Mouse (Mus musculus): Measurements from ENCODE around the gene Ptprr. TPM values are rescaled to one million over a fixed set of nuclear protein-coding genes. Genes with fewer than 3 reads are reported as not detected.
A peak's percentile ranks its signal among the peaks of the same experiment; 100 is the strongest.

The Ptprr gene
- total and polyA plus RNA-seq, 2 experiments from 2014 or later = 0.31 to 0.75 TPM

DNA sequence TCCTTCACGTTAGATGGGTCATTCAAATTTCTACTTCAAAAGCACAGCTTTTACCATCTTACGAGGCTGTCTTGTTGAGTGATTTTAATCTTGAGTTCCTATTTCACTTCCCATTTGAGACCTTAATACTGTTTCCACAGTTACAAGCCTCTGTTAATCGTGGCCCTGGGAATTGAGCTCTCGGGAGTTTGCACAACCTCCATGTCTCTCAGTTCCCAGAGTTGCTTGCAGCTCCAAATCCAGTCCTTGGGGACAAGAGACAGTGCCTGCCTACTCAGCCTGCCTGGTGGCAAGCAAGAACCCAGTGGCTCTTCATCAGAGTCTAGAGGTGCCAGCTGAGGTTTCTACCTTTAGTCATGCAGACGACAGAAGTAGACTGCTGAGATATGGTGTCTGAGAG is 136.7 kb downstream of the Ptprr start:
- Histone ChIP-seq H3K4me2 (ENCODE audit: low read depth, low read length) (no peak overlapping the region), H3K9ac (replicated peaks; ENCODE audit: low read depth, low read length) (no peak overlapping the region), H3K36me3 (replicated peaks; ENCODE audit: control insufficient read depth, insufficient read depth, low read length) (no peaks in the 10 kb centered on the region), H3K9me3 (replicated peaks; ENCODE audit: control insufficient read depth, low read length) (no peaks in the 10 kb centered on the region), H3K4me3 (ENCODE audit: low read depth, low read length) (no peak overlapping the region), H3K27me3 (ENCODE audit: control insufficient read depth, insufficient read depth, low read length) (no peaks in the 10 kb centered on the region), H3K27ac (ENCODE audit: low read depth) (no peak overlapping the region), H3K4me1 (ENCODE audit: control insufficient read depth, insufficient read depth) (no peaks in the 10 kb centered on the region)
- DNase-seq (ENCODE audit: low spot score) (no peak), ATAC-seq (ENCODE audit: insufficient read depth, low read depth) (no peak)
- no peak for TF ChIP-seq CTCF (IDR thresholded peaks at IDR 0.05; ENCODE audit: low read depth)
- WGBS = 70% methylated on average over 5 of the region's 5 CpGs

DNA sequence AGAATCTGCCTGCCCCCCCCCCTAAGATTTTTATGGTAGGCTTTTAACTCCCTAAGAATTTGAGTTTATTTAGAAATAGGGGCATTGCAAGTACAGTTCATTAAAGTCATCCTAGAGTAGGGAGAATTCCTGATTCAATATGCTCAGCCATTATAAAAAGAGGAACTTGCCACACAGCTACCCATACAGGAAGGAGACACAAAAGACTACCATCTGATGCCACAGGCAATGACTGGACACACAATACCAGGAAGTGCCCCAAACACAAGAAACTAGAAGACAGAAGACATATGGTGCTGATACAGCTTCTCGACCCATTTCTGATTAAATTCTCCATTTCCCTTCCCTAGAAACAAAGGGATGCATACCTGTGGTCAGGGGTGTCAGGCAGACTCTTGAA is 138.7 kb downstream of the Ptprr start:
- TF ChIP-seq CTCF (IDR thresholded peaks at IDR 0.05; ENCODE audit: low read depth) (no peak), EP300 (IDR thresholded peaks at IDR 0.05; ENCODE audit: low read depth) (no peak)
- Histone ChIP-seq H3K36me3 (replicated peaks; ENCODE audit: control insufficient read depth, insufficient read depth, low read length) (no peaks in the 10 kb centered on the region), H3K4me2 (ENCODE audit: low read depth, low read length) (no peak overlapping the region), H3K27ac (ENCODE audit: low read depth) (no peak overlapping the region), H3K4me3 (ENCODE audit: low read depth, low read length) (no peak overlapping the region), H3K27me3 (ENCODE audit: control insufficient read depth, insufficient read depth, low read length) (no peaks in the 10 kb centered on the region), H3K9ac (replicated peaks; ENCODE audit: low read depth, low read length) (no peak overlapping the region), H3K4me1 (ENCODE audit: control insufficient read depth, insufficient read depth) (no peaks in the 10 kb centered on the region), H3K9me3 (replicated peaks; ENCODE audit: control insufficient read depth, low read length) (no peaks in the 10 kb centered on the region)
- 64% methylated on average over 1 of the region's 1 CpGs for WGBS
- no peak for DNase-seq (ENCODE audit: low spot score)
- ATAC-seq (ENCODE audit: insufficient read depth, low read depth) = no peak

DNA sequence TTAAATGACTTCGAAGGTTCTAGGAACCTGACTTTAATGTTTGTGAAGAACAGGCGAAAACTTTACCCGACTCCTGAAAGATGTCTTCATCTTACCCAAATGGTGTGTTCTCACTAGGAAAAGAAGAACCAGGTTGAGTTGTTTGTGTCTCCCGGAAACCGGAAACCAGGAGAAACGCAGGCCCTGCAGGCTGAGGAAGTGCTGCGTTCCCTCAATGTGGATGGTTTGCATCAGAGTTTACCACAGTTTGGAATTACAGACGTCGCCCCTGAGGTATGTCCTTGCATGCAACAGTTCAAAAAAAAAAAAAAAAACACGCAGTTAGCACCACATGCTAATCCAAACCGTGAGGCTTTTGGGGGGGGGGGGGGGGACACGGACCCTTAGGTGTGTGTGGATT is 144.3 kb downstream of the Ptprr start:
- Histone ChIP-seq H3K9ac (replicated peaks; ENCODE audit: low read depth, low read length) (no peak overlapping the region), H3K27me3 (ENCODE audit: control insufficient read depth, insufficient read depth, low read length) (no peaks in the 10 kb centered on the region), H3K27ac (ENCODE audit: low read depth) (no peak overlapping the region), H3K4me3 (ENCODE audit: low read depth, low read length) (no peak overlapping the region), H3K4me2 (ENCODE audit: low read depth, low read length) (no peak overlapping the region), H3K9me3 (replicated peaks; ENCODE audit: control insufficient read depth, low read length) (no peaks in the 10 kb centered on the region), H3K4me1 (ENCODE audit: control insufficient read depth, insufficient read depth) (no peaks in the 10 kb centered on the region), H3K36me3 (replicated peaks; ENCODE audit: control insufficient read depth, insufficient read depth, low read length) (no peaks in the 10 kb centered on the region)
- no peak for ATAC-seq (ENCODE audit: insufficient read depth, low read depth)
- WGBS = 62% methylated on average over 12 of the region's 12 CpGs
- no peak for DNase-seq (ENCODE audit: low spot score)
- TF ChIP-seq EP300 (IDR thresholded peaks at IDR 0.05; ENCODE audit: low read depth) = no peak
- TF ChIP-seq CTCF (IDR thresholded peaks at IDR 0.05; ENCODE audit: low read depth) = no peak

DNA sequence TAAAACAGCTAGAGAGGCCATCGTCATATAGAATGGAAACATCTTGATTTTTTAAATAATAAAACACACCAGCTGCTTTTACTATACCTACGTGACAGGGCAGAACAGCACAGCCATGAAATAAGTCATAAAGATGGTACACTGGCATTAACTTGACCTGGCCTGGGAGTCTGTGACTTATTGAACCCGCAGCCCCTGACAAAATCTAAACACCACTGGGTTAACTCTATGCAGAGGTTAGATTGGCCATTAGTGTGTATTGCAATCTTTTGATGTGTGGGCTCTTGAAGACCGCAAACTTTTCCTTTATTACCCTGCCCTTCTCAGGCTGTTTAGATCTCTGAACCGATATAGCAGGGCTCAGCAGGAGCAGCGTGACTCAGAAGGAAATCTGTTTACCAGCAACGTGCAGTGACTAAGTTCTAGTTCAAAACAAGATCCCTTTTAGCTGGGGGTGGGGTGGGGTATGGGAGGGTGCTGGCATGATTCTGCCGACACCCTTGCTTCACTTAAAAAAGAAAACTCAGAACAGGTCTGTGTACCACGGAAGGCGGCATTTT is 157.4 kb downstream of the Ptprr start:
- no peaks in the 10 kb centered on the region for H3K9me3 ChIP-seq (replicated peaks; ENCODE audit: control insufficient read depth, low read length)
- no peaks in the 10 kb centered on the region for H3K27me3 ChIP-seq (ENCODE audit: control insufficient read depth, insufficient read depth, low read length)
- no peak for DNase-seq (ENCODE audit: low spot score)
- no peak for ATAC-seq (ENCODE audit: insufficient read depth, low read depth)
- H3K4me1 ChIP-seq (ENCODE audit: control insufficient read depth, insufficient read depth) = peaks cover 6% of the 10 kb centered on the region; the same call in 1 of the 2 replicates
- no peak for TF ChIP-seq CTCF (IDR thresholded peaks at IDR 0.05; ENCODE audit: low read depth)
- no peak for TF ChIP-seq EP300 (IDR thresholded peaks at IDR 0.05; ENCODE audit: low read depth)
- H3K4me2 ChIP-seq (ENCODE audit: low read depth, low read length) = no peak overlapping the region
- 64% methylated on average over 10 of the region's 10 CpGs for WGBS
- no peak overlapping the region for H3K9ac ChIP-seq (replicated peaks; ENCODE audit: low read depth, low read length)
- no peak overlapping the region for H3K27ac ChIP-seq (ENCODE audit: low read depth)
- H3K4me3 ChIP-seq (ENCODE audit: low read depth, low read length) = no peak overlapping the region
- no peaks in the 10 kb centered on the region for H3K36me3 ChIP-seq (replicated peaks; ENCODE audit: control insufficient read depth, insufficient read depth, low read length)

DNA sequence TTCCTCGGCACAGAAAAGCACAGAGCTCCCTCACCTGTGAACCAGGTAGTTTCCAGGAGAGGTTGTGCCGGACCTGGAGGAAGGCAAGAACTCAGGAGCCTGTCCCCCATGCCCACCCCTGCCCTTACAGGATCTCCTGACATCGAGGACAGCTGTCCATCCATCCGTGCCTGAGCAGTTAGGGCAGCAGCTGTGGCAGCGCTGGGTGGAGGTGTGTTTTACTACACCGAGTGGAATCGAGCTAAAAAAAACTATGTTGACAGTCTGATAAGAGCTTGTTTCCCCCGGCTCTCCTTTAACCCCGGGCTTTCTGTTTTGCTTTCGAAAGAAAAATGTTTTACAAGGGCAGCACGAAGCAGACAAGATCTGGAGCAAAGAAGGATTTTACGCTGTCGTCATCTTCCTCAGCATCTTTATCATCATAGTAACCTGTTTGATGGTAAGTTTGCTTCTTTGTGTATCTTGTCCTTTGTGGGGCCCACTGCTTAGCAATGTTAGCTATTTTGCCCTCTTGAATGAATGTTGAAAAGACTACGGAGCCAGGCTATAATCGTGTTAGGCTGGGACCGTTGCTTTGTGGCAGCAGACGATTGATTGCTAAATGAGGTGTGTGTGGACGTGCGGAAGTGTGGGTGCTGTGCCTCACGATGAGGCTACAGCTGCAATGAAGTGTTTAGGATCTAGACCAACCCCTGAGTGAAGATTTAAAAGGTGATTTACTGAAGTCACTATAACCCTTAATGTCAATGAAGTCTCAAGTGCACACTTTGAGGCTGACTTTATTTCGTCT is 159.6 kb downstream of the Ptprr start:
- Histone ChIP-seq H3K27ac (ENCODE audit: low read depth) (no peak overlapping the region), H3K4me2 (ENCODE audit: low read depth, low read length) (peak overlapping the region; percentile 69), H3K4me3 (ENCODE audit: low read depth, low read length) (peak overlapping the region; percentile 42), H3K9me3 (replicated peaks; ENCODE audit: control insufficient read depth, low read length) (no peaks in the 10 kb centered on the region), H3K9ac (replicated peaks; ENCODE audit: low read depth, low read length) (no peak overlapping the region), H3K4me1 (ENCODE audit: control insufficient read depth, insufficient read depth) (peaks cover 6% of the 10 kb centered on the region; the same call in 1 of the 2 replicates), H3K27me3 (ENCODE audit: control insufficient read depth, insufficient read depth, low read length) (no peaks in the 10 kb centered on the region), H3K36me3 (replicated peaks; ENCODE audit: control insufficient read depth, insufficient read depth, low read length) (no peaks in the 10 kb centered on the region)
- no peak for ATAC-seq (ENCODE audit: insufficient read depth, low read depth)
- 10% methylated on average over 21 of the region's 21 CpGs for WGBS
- no peak for DNase-seq (ENCODE audit: low spot score)
- TF ChIP-seq EP300 (IDR thresholded peaks at IDR 0.05; ENCODE audit: low read depth) (no peak), CTCF (IDR thresholded peaks at IDR 0.05; ENCODE audit: low read depth) (no peak)

Measured in heart, postnatal 0 days (tissue).